Mouse (Mus musculus): ENCODE data around the gene Cass4.

Gene Cass4

GRCm38 (mm10) chr2:172467206-172467605, 73.6 kb downstream of the Cass4 start:
- in situ Hi-C loops (cut with MboI; ENCODE audit: low pct_unique_long_range_greater_than_20kb in 1 of 2, low sequenced_read_pairs in 2 of 2, unreplicated experiment in 1 of 2), result no loop called here

DNA sequence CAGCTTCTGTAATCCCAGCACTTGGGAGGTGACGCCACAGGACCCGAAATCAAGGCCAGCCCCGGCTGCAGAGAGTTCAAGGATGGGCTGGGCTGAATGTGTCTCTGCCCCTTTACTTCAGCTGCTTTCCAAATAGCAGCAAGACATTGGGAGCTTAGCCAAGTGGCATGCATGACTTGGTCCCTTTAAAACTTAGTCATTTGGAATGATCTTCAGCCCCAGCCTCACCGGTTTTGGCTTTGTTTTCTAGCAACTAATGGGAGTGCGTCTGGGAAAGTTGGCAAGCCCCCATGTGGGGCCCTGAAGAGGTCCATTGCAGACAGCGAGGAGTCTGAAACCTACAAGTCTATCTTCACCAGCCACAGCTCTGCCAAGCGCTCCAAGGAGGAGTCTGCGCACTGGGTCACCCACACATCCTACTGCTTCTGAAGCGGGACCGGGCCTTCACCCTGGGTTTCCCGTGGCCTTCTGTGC, 74.8 kb downstream of the Cass4 start:
- in situ Hi-C loops (cut with MboI; ENCODE audit: low pct_unique_long_range_greater_than_20kb in 1 of 2, low sequenced_read_pairs in 2 of 2, unreplicated experiment in 1 of 2), result no loop called here

DNA sequence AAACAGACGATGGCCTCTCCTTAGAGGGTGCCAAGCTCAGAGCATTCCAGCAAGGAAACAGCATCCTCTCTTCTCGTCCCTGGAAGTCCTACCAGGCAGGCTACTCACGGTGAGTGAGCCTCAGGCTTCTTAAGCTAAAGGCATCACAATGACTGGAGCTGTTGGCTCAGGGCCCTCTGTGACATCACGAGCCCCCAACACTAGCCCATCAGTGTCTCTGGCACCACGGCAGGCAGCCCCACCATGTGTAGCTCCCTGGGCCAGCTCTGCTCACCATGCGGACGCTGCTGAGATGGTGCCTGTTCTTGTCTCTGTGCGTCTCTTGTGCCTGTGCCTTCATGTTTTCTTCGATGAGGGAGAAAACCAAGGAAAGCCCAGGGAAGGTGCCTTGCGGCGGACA, 78.7 kb downstream of the Cass4 start, which contains the start of gene Fam209:
Gene Fam209 (plus strand): TSS at position 203 of the 400 bp plus-strand sequence.
- in situ Hi-C loops (cut with MboI; ENCODE audit: low pct_unique_long_range_greater_than_20kb in 1 of 2, low sequenced_read_pairs in 2 of 2, unreplicated experiment in 1 of 2), result no loop called here

DNA sequence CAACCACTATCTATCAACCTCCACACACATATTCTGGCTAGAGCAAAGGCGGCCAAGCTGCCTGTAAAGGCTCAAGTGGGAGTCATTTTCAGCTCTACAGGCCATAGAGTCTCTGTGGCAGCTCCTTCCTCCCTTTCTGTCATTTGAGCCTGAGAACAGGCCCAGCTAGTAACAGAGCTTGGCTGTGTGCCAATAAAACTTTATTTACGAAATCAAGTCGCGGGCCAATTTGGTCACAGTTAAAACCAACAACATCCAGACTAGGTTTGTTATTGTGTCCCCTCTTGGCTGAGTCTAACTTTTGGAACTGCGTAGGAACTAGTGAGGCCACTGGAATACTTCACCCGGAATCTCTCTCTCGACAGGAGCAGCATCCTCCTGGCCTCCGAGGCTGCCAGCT, 80.0 kb downstream of the Cass4 start:
- in situ Hi-C loops (cut with MboI; ENCODE audit: low pct_unique_long_range_greater_than_20kb in 1 of 2, low sequenced_read_pairs in 2 of 2, unreplicated experiment in 1 of 2), result no loop called here

DNA sequence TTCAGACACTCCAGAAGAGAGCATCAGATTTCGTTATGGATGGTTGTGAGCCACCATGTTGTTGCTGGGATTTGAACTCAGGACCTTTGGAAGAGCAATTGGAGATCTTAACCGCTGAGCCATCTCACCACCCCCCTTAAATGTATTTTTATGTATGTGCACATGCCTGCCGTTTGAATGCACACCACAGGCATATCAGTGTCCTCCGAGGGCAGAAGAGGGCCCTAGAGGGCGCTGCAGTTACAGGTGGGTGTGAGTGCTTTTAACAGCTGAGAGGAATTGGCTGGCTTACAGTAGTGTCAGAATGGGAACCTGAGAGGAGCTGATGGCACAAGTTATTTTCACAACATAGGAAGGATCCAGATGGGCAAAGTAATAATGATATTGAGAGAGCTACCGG, 81.4 kb downstream of the Cass4 start:
- in situ Hi-C loops (cut with MboI; ENCODE audit: low pct_unique_long_range_greater_than_20kb in 1 of 2, low sequenced_read_pairs in 2 of 2, unreplicated experiment in 1 of 2), result loop anchor here (5.0 to 25.0 kb wide), 3 partner anchors 137 to 512 kb away; partner anchors contain the start of gene Spo11 (in 1 of the 2)

- in situ Hi-C loops (cut with MboI; ENCODE audit: low pct_unique_long_range_greater_than_20kb in 1 of 2, low sequenced_read_pairs in 2 of 2, unreplicated experiment in 1 of 2), result loop anchor here (5.0 to 25.0 kb wide), 3 partner anchors 136 to 511 kb away; partner anchors contain the start of gene Spo11 (in 1 of the 2)
Measured at GRCm38 (mm10) chr2:172476707-172477260, 83.2 kb downstream of the Cass4 start.

GRCm38 (mm10) chr2:172477350-172477749, 83.8 kb downstream of the Cass4 start:
- in situ Hi-C loops (cut with MboI; ENCODE audit: low pct_unique_long_range_greater_than_20kb in 1 of 2, low sequenced_read_pairs in 2 of 2, unreplicated experiment in 1 of 2), result loop anchor here (5.0 to 25.0 kb wide), 3 partner anchors 135 to 510 kb away; partner anchors contain the start of gene Spo11 (in 1 of the 2)

DNA sequence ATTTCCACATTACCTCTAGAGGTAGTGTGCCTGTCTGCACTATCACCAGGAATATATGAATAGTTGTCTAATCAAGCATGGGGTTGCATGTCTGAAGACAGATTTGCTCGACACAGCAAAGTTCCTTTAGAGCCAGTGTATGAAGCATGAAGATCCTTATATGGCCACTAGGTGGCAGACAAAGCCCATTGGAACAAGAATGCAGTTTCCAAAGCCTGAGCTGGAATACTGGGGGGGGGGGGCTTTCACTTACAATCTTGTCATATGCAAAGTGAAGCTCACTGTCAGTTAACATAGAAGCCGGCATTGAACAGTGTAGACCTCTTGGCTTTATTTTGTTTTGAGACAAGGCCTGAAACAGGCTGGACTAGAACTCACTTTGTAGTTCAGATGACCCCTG, 84.3 kb downstream of the Cass4 start:
- in situ Hi-C loops (cut with MboI; ENCODE audit: low pct_unique_long_range_greater_than_20kb in 1 of 2, low sequenced_read_pairs in 2 of 2, unreplicated experiment in 1 of 2), result loop anchor here (5.0 to 25.0 kb wide), 3 partner anchors 134 to 509 kb away; partner anchors contain the start of gene Spo11 (in 1 of the 2)

GRCm38 (mm10) chr2:172480296-172480695, 86.7 kb downstream of the Cass4 start:
- in situ Hi-C loops (cut with MboI; ENCODE audit: low pct_unique_long_range_greater_than_20kb in 1 of 2, low sequenced_read_pairs in 2 of 2, unreplicated experiment in 1 of 2), result loop anchor here (25.0 kb wide), 2 partner anchors 132 to 507 kb away; partner anchors contain the start of gene Spo11 (in 1 of the 2)

- in situ Hi-C loops (cut with MboI; ENCODE audit: low pct_unique_long_range_greater_than_20kb in 1 of 2, low sequenced_read_pairs in 2 of 2, unreplicated experiment in 1 of 2), result loop anchor here (25.0 kb wide), 2 partner anchors 130 to 505 kb away; partner anchors contain the start of gene Spo11 (in 1 of the 2)
Measured at GRCm38 (mm10) chr2:172481654-172482385, 88.2 kb downstream of the Cass4 start.
